Mouse (Mus musculus) lung, postnatal 0 days (tissue): ENCODE measurements at regions not wholly inside any gene's neighbourhood (a gene's known extent, or its start where the extent isn't known, plus 50 kb on each side); places are given as distances from the start of the nearest gene placed in this dataset.

ENCODE experiments used
- CTCF ChIP-seq: IDR thresholded peaks from 2 replicates; pipeline ENCODE4 v1.5.1; 2016; ENCODE audit warnings: antibody characterized with exemption, mild to moderate bottlenecking
- EP300 ChIP-seq: IDR thresholded peaks from 2 replicates; pipeline ENCODE4 v1.6.1; 2016; ENCODE audit warnings: antibody characterized with exemption, mild to moderate bottlenecking, control low read depth

- no peak for TF ChIP-seq CTCF
- no peak for TF ChIP-seq EP300
These were observed 170.2 kb upstream of the Prox1 start for GRCm38 (mm10) chr1:190340715-190341114.
